Mouse (Mus musculus) left cerebral cortex, adult 8-10 months (tissue): ENCODE measurements around the gene Ppp1r9a. TPM values are rescaled to one million over a fixed set of nuclear protein-coding genes. Genes with fewer than 3 reads are reported as not detected.

Experiments
- DNase-seq, 2 experiments: peaks; one replicate each; pipeline ENCODE4 v3.0.0; 2022; ENCODE audit warnings: low spot score in 2 of 2
- total RNA-seq, 4 experiments: library from RNA; stranded (reverse); gene quantifications; 2 replicates each; pipeline ENCODE4 v1.2.4; 2022

Ppp1r9a gene
- total RNA-seq, 4 experiments from 2014 or later, result 205 to 266 (median 234) TPM

- DNase-seq, result no peak
Measured at GRCm38 (mm10) chr6:5190761-5191160, 288.0 kb downstream of the Ppp1r9a start.

- no peak for DNase-seq
Measured at GRCm38 (mm10) chr6:5193693-5194092, 291.0 kb downstream of the Ppp1r9a start, which contains the start of gene Pon1. Gene Pon1, minus strand, starts transcription at chr6:5193946.

- DNase-seq, result no peak
Measured at GRCm38 (mm10) chr6:5198590-5198989, 295.9 kb downstream of the Ppp1r9a start.

- no peak for DNase-seq
Measured at GRCm38 (mm10) chr6:5199376-5199905, 296.7 kb downstream of the Ppp1r9a start.

GRCm38 (mm10) chr6:5199916-5200315, 297.2 kb downstream of the Ppp1r9a start:
- DNase-seq, result no peak

GRCm38 (mm10) chr6:5207817-5208216, 305.1 kb downstream of the Ppp1r9a start:
- DNase-seq, result no peak

Other genes starting within 250 kb of the Ppp1r9a start
- 10 to 100 TPM; 33.0 to 37.0 (median 35.7) TPM for gene Sgce, start 155.7 kb upstream of the Ppp1r9a start, total RNA-seq
- gene Peg10, start 155.6 kb upstream of the Ppp1r9a start, total RNA-seq, result 10 to 100 TPM; 15.3 to 18.5 (median 16.4) TPM